Mouse (Mus musculus) liver, embryonic 14.5 days (tissue): ENCODE measurements around the gene Rab3gap2. TPM values are rescaled to one million over a fixed set of nuclear protein-coding genes. Genes with fewer than 3 reads are reported as not detected.

Experiments used
- ATAC-seq: fragments of 200-750 bp; cut with Nextera tagmentation; 2 replicates; pipeline ENCODE4 v1.8.0; 2017; ENCODE audit warnings: moderate number of reproducible peaks, mild to moderate bottlenecking, moderate library complexity; ENCODE audit not compliant: insufficient read depth
- DNase-seq, 3 experiments: peaks; one replicate each; pipeline ENCODE4 v3.0.0-alpha.2; 2012 to 2013; ENCODE audit warnings: low read depth in 3 of 3, low spot score in 3 of 3
- H3K27ac ChIP-seq: fragments of 300-500 bp; sonication (generic); 2 replicates; pipeline ENCODE4 v1.5.1; 2014; ENCODE audit warnings: moderate library complexity, mild to moderate bottlenecking, control low read depth, inconsistent platforms
- H3K27me3 ChIP-seq: fragments of 300-500 bp; sonication (generic); 2 replicates; pipeline ENCODE4 v1.6.1; 2014; ENCODE audit warnings: mild to moderate bottlenecking, low read length, moderate library complexity; ENCODE audit not compliant: control insufficient read depth, insufficient read depth
- H3K36me3 ChIP-seq: fragments of 300-500 bp; sonication (generic); replicated peaks from 2 replicates; pipeline ENCODE4 v1.6.1; 2014; ENCODE audit warnings: low read depth; ENCODE audit not compliant: control insufficient read depth, insufficient read depth
- H3K4me1 ChIP-seq, 2 experiments: fragments of 200-500 bp in 1 of 2; fragments of 300-500 bp in 1 of 2; sonication (generic) in 1 of 2; replicated peaks; 2 replicates each; pipeline ENCODE4 v1.6.1; 2012 to 2014; ENCODE audit warnings: antibody characterized with exemption in 1 of 2, inconsistent platforms in 1 of 2, low read length in 1 of 2; ENCODE audit not compliant: control insufficient read depth in 2 of 2, insufficient read depth in 2 of 2
- H3K4me2 ChIP-seq: fragments of 300-500 bp; sonication (generic); 2 replicates; pipeline ENCODE4 v1.6.1; 2014; ENCODE audit warnings: low read depth, mild to moderate bottlenecking, control low read depth, moderate library complexity
- H3K4me3 ChIP-seq, 2 experiments: fragments of 200-500 bp in 1 of 2; fragments of 300-500 bp in 1 of 2; sonication (generic) in 1 of 2; 2 replicates each; pipeline ENCODE4 v1.5.1; 2012 to 2014; ENCODE audit warnings: low read depth in 2 of 2, low read length in 2 of 2, mild to moderate bottlenecking in 2 of 2, control low read depth in 1 of 2, inconsistent platforms in 1 of 2, moderate library complexity in 1 of 2; ENCODE audit not compliant: insufficient read depth in 1 of 2
- H3K9ac ChIP-seq: fragments of 300-500 bp; sonication (generic); replicated peaks from 2 replicates; pipeline ENCODE4 v1.6.1; 2014; ENCODE audit warnings: mild to moderate bottlenecking, control low read depth, moderate library complexity
- H3K9me3 ChIP-seq: fragments of 300-500 bp; sonication (generic); 2 replicates; pipeline ENCODE4 v1.6.1; 2016; ENCODE audit warnings: low read length, mixed read lengths; ENCODE audit not compliant: control insufficient read depth
- CTCF ChIP-seq: IDR thresholded peaks from 2 replicates; pipeline ENCODE4 v1.5.1; 2016; ENCODE audit warnings: antibody characterized with exemption, low read depth, control low read depth
- EP300 ChIP-seq: IDR thresholded peaks from 2 replicates; pipeline ENCODE4 v1.6.1; 2016; ENCODE audit warnings: antibody characterized with exemption, low read depth
- WGBS: fragments of 180-500 bp; shearing (Covaris S2); extraction: QIAGEN DNeasy Blood & Tissue Kit; methylation state at CpG from one replicate; pipeline ENCODE4 v1.1.7; 2014; ENCODE audit not compliant: insufficient replicate concordance; 5-methylcytosine and 5-hydroxymethylcytosine counted together
- polyA plus RNA-seq, 2 experiments: library from polyadenylated mRNA; depleted of rRNA in 1 of 2; stranded (reverse) in 1 of 2; unstranded in 1 of 2; fragments of >200 nt; fragmentation: Nextera tagmentation in 1 of 2; extraction: Ambion mirVana in 1 of 2; gene quantifications; 2 replicates each; pipeline versions ENCODE4 v1.2.1 to v1.2.3; 2012 to 2014

Rab3gap2 gene
- polyA plus RNA-seq, 2 experiments, result 9.6 to 10.2 TPM

DNA sequence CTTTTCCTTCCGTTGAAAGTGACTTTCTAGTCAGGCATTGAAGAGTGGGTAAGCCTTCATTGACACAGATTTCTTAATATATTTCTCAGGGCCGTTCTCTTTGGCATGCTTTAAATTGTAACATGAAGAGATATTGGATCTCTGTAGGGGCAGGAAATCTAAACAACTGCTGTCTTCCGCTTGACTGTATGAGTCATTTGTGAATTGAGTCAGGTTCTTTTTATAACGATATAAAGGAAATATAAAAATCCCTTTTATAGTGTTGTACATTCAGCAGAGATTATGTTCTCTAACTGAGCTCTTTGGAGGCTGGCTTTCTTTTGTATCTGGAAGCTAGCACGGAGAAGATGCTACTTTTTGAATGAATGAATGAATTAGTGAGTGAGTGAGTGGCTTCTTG lies 14.0 kb downstream of the Rab3gap2 start:
- 77% methylated on average over 5 of the region's 5 CpGs for WGBS
- Histone ChIP-seq H3K36me3 (0 out of 2 replicates have a peak, but pooled peaks cover 3% of the 10 kb centered on the region), H3K4me3 (no peak overlapping the region), H3K9me3 (no peaks in the 10 kb centered on the region), H3K4me2 (no peak overlapping the region), H3K4me1 (peaks cover 0 to 4% of the 10 kb centered on the region in 2 experiments; a peak in 1 of 4 replicates), H3K27ac (no peak overlapping the region), H3K9ac (no peak overlapping the region), H3K27me3 (no peaks in the 10 kb centered on the region)
- DNase-seq, result no peak
- TF ChIP-seq EP300 (no peak), CTCF (no peak)
- no peak for ATAC-seq

- TF ChIP-seq EP300 (no peak), CTCF (no peak)
- Histone ChIP-seq H3K36me3 (peaks cover 3% of the 10 kb centered on the region), H3K27me3 (no peaks in the 10 kb centered on the region), H3K9ac (no peak overlapping the region), H3K4me1 (peaks cover 7 to 15% of the 10 kb centered on the region in 2 experiments), H3K9me3 (no peaks in the 10 kb centered on the region), H3K4me2 (no peak overlapping the region), H3K4me3 (no peak overlapping the region), H3K27ac (no peak overlapping the region)
- DNase-seq (no peak), ATAC-seq (no peak)
- WGBS, result 83% methylated on average over 6 of the region's 6 CpGs
Measured at GRCm38 (mm10) chr1:185226889-185227288, 23.0 kb downstream of the Rab3gap2 start.

DNA sequence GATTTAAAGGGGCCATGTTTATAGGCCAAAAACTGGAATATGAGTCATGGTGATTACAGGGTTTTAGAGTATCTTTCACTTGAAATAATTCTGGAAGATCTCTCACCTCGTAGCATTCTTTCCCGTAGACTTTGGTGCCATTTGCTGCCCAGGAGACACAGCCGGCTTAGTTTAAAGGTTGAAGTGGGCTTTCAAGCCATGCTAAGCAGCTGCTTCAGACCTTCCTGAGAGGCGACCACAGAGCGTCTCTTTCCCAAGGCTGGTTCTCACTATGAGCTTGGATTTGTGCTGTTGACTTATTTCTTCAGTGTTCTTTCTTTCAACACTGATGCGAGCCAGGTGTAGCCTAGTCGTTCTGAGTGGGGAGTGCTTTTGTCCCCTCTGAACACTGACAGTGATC lies 23.8 kb downstream of the Rab3gap2 start:
- Histone ChIP-seq H3K27ac (no peak overlapping the region), H3K4me2 (no peak overlapping the region), H3K9me3 (no peaks in the 10 kb centered on the region), H3K9ac (no peak overlapping the region), H3K4me1 (peaks cover 7 to 15% of the 10 kb centered on the region in 2 experiments), H3K36me3 (peaks cover 3% of the 10 kb centered on the region), H3K27me3 (no peaks in the 10 kb centered on the region), H3K4me3 (no peak overlapping the region)
- TF ChIP-seq EP300, result no peak
- no peak for TF ChIP-seq CTCF
- ATAC-seq, result no peak
- DNase-seq, result no peak
- 79% methylated on average over 7 of the region's 7 CpGs for WGBS

GRCm38 (mm10) chr1:185229406-185230201 lies 25.7 kb downstream of the Rab3gap2 start:
- no peaks in the 10 kb centered on the region; the same call in none of the 2 replicates for H3K36me3 ChIP-seq
- H3K4me3 ChIP-seq, result no peak overlapping the region
- H3K9ac ChIP-seq, result peak overlapping the region; percentile 31
- DNase-seq (peak; percentile 23 to 29 (median 27)), ATAC-seq (peak; percentile 86)
- peaks cover 7 to 15% of the 10 kb centered on the region in 2 experiments for H3K4me1 ChIP-seq
- WGBS, result 43% methylated on average over 7 of the region's 7 CpGs
- H3K4me2 ChIP-seq, result 0 out of 2 replicates have a peak overlapping the region, but pooled peaks have one; percentile 8
- no peaks in the 10 kb centered on the region for H3K9me3 ChIP-seq
- no peak for TF ChIP-seq CTCF
- TF ChIP-seq EP300, result no peak
- no peaks in the 10 kb centered on the region for H3K27me3 ChIP-seq
- H3K27ac ChIP-seq, result peak overlapping the region; percentile 36

- WGBS, result 77% methylated on average over 5 of the region's 5 CpGs
- no peak overlapping the region for H3K4me3 ChIP-seq
- H3K9me3 ChIP-seq, result no peaks in the 10 kb centered on the region
- ATAC-seq, result no peak
- no peaks in the 10 kb centered on the region for H3K4me1 ChIP-seq
- TF ChIP-seq CTCF, result no peak
- TF ChIP-seq EP300, result no peak
- no peak overlapping the region for H3K27ac ChIP-seq
- H3K27me3 ChIP-seq, result no peaks in the 10 kb centered on the region
- no peak overlapping the region for H3K4me2 ChIP-seq
- H3K9ac ChIP-seq, result no peak overlapping the region
- H3K36me3 ChIP-seq, result peaks cover 17% of the 10 kb centered on the region
- DNase-seq, result no peak
Measured at GRCm38 (mm10) chr1:185235837-185236236, 31.9 kb downstream of the Rab3gap2 start.
